Mouse (Mus musculus): ENCODE measurements at regions not wholly inside any gene's neighbourhood (a gene's known extent, or its start where the extent isn't known, plus 50 kb on each side); places are given as distances from the start of the nearest gene placed in this dataset.

DNA sequence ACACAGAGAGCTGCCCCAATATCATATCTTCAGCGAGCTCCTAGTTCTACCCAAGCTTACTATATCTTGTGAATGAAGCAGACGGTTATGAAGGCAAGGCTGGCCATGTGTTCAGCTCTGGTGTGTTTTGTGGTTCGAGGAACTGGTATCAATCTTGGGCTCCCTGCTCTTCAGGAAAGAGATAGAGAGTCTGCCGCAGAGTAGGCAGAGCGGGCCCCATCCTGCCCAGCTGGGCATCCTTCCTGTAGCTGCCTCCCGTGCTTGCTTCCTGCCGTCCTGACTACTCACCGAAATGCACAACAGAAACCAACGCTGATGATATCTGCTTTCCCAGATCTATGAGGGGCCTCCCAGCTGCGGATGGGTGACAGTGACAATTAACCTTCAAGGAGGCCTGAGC is 60.3 kb downstream of the Snrpe start:
- DNase-seq = peak; percentile 70

DNA sequence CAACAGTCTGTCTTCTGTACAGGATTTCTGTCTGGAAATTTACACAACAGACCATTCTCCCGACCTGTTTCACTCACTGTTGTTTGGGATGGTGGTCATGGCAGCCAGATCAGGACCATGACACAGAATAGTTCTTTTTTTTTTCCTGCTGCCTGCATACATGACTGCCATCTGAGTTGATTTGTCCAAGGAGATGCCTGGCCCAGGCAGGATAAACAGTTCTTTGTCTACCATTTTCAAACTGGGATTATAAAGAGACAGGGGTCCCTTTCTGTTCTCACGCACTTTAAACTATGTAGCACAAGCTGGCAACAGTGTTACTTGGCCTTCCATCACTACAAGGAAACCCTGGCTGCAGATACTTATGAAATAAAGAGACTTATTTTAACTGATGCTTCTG is 61.1 kb downstream of the Snrpe start:
- no peak for DNase-seq

DNA sequence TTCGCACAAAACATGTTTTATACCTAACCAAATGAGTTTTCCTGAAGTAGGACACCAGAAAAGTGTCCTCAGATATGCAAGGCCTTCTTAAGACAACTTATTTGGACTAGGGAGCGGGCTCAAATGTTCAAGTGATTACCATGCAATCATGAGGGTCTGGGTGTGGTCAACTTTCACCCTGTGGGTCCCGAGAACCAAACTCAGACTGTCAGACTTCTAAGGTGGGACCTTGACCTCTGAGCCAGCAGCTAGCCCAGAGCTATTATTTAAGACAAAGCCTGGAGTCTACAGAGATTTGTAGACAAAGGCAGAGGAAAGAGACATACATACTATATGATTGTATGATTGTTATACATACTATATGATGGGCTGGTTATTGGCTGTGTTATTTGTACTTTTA is 62.5 kb downstream of the Snrpe start:
- no peak for DNase-seq

DNA sequence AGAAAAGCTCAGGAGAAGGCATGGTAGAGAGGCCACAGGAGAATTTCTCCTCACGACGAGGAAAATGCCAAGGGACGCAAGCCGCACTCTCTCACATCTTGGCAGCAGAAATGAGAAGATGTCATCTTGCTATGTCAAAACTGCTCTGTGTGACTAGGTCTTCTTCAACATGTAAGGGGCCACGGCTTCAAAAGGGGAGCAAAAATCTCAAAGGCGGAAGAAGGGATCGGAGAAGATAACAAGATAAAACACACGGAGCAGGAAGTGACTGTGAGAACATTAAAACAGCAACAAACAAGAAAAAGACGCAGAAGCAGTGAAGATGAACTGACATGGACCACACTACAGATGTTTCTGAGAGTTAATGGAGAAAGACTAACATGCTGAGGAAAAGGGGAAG is 65.1 kb downstream of the Snrpe start:
- peak; percentile 55 for DNase-seq

DNA sequence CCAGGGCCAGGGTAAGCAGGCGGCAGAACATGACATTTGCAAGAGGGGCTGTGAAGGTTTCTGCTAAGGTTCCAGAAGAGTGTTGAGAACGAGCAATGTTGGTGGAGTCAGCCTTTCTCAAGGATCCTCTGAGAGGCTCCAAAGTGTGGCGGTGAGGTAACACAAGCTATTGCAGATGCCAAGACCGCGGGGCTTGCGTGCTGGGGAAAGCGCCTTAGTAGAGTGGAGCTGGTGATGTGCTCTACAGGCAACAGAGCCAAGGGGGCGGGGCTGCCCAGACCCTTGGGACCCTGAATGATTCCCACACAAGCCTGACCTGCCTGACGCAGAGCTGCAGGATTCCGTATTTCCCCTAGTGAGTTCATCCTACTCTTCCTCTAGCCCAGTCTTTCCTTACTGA is 66.3 kb downstream of the Snrpe start:
- no peak for DNase-seq

DNA sequence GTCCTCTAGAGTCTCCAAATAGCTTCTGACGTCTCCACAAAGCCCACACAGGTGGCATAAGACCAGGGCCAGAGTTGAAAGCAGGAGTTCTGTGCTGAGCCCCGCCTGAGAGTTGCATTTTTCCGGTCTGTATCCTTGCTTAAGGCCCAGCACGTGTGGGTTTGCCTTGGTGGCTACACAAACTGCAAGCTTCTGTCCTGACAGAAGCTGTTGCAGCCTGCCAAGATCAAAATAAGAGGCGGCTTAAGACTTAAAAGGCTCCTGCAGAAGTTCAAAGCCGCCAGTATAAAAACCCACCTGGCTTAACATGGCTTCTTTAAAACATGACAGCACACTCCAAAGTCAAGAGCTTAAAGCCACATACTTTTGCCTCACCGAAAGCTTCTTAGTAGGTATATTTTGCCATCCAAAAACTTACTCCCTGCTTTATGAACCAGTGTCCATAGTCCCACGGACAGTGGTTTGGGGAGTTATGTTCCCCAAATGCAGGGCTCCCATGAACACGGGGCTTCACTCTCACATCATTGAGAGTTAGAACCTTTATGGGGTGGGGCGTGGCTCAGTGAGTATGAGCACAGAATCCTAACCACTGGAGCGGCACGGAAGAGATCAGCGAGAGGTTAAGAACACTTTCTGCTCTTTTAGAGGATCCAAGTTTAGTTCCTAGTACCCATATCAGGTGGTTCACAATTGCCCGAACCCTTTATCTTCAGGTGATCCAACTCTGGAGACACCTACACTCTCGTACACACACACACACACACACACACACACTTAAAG is 67.9 kb downstream of the Snrpe start:
- DNase-seq = peak; percentile 73

DNA sequence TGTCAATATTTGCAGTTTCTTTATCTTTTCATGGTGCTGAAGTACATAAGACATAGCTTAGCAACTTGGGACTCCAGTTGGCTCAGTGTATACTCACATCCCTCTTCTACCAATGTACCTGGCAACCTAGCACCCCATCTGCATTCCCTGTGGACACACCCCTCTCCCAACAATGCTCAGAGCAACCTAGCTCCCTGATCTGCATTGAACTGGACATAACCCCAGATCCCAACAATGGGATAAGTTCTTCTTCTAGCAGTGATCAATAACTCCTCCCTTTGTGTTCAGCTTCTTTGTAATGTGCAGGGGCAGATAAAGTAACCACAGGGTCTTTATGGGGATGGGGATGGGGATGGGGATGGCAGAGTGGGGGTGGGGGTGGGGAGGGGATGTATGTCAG is 79.4 kb downstream of the Snrpe start:
- no peak for DNase-seq

DNA sequence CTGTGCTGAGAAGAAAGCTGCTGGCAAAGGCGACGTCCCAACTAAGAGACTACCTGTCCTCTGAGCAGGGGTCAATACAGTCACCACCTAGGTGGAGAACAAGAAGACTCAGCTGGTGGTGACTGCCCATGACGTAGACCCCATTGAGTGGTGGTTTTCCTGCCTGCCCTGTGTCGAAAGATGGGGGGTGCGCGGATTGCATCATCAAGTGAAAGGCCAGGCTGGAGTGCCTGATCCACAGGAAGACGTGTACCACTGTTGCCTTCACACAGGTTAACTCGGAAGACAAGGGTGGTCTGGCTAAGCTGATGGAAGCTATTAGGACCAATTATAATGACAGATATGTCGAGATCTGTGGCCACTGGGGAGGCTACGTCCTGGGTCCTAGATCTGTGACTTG is 80.3 kb downstream of the Snrpe start:
- no peak for DNase-seq

DNA sequence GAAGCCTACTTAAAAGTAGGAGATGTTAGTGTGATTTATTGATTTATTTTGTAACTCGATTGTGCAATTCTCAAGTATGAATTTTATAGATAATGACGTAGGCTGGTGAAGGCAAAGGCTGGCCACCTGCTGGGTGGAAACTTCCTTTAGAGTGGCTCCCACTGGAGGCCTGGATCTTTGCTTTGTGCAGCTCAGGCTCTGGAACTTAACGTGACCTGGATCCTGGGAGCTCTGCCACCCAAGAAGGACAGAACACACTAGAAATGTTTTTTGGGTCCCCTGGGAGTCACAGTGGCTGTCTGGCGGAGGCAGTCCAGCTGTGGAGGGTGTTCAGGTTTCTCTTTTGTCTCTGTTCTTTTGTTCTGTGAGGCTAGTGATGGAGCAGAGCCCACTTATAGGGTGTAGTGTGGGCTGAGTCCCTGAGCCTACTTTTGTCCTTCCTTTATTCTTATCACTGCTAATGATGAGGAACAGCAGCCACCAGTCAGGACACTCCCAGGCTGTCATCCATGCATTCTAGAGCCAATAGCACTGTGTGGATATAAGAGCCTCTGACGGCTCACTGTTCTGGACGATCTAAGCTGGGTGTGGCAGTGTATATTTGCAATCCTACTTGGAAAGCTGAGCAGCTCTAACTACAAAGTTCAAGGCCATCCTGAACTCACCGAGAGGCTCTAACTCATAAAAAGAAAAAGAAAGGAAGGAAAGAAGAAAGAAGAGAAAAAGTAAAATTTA is 82.3 kb downstream of the Snrpe start:
- no peak for DNase-seq

DNA sequence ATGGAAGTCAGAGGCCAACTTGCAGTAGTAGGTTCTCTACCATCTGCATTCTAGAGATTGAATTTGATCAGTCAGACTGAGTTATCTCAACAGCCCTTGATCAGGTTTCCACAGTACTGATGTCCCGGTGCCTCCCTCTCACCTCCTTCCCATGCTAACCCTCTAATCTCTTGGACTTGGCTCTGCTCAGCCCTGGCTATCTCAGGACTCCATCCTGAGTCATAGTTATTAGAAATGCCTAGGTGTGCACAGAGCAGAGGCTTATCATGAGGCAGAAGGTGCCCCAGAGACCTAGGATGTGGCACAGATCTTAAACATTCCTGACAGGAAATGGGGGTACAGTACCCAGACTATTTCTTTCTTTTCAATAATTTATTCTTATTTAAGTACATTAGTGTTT is 87.3 kb downstream of the Snrpe start:
- no peak for DNase-seq

DNA sequence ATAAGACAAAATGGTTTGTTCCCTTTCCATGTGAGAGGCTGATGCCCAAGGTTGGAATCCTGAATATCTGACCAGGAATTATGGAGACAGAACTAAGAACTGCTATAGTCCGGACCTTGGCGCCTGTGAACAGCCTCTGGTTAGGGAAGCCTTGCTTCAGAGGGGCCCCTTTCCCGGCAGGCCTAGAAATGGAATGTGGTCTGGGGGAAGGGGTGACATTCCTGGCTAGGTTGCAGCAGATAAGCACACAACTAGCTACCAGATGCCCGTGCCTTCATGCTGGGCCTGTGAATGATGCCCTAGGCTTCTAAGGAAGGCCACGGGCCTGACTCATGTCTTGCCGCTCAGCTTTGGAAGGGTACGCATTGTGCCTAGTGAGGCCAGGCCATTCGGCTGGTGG is 89.4 kb downstream of the Snrpe start:
- DNase-seq = no peak

DNA sequence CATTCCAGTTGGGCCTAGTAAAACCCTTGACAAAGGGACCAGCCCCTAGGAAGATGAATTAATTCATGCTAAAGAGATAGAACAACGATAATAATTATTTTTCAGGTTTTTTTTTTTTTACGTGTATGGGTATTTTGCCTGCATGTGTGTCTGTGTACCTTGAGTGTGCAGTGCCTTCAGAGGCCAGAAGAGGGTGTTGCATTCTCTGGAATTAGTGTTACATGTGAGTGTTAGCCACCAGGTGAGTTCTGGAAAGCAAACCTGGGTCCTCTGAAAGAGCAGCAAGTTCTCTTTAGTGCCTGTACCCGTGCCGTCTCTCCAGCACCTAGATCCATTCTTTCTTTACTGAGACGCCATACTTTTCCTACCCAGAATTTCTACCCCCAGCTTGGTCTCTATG is 92.8 kb upstream of the Sox13 start:
- DNase-seq = no peak

DNA sequence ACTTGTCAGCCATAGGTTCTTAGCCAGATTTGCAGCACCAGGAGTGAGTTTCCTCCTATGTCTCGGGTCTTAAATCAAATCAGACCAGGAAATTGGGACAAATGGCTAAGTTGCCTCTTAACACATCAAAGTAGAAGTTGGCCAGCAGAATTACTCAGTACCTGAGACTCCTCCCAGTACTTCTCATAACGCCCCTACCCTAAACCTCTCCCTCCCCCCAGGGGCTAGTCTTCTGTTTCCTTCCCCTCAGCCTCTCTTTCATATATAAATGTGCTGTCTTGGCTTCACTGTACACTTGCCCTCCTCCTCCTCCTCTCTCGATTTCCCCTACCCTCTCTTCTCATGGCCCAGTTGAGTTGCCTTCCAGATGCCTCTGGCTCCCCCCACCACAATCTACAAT is 79.9 kb upstream of the Sox13 start:
- no peak for DNase-seq

DNA sequence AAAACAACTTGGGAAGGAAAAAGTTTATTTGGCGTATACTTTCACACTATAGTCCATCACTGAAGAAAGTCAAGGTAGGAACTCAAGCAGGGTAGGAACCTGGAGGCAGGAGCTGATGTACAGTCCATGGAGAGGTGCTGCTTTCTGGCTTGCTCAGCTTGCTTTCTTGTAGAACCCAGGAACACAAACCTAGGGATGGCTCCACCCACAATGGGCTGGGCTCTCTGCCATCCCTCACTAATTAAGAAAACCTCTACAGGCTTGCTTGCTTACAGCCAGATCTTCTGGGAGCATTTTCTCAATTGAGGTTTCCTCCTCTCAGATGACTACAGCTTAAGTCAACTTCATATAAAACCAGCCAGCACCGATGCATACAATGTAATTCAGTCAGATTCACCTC is 79.2 kb upstream of the Sox13 start:
- no peak for DNase-seq

DNA sequence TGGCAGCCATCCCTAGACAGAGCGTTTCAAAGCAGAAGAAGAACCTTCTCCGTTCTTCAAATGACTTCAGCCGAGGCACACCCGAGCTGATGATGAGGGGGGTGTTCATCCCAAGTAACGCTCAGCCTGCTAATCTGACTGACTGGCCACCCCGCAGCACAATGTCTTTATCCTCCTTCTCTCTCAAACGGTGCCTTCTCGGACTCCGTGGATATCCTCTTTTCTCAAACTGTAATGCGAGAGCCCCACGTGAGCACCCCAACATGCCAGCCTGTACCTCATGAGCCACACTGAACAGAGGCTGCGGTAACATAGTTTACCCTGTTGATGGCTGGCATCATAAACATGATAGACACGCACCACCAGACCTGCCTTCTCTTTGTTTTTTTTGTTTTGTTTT is 76.8 kb upstream of the Sox13 start:
- no peak for DNase-seq

DNA sequence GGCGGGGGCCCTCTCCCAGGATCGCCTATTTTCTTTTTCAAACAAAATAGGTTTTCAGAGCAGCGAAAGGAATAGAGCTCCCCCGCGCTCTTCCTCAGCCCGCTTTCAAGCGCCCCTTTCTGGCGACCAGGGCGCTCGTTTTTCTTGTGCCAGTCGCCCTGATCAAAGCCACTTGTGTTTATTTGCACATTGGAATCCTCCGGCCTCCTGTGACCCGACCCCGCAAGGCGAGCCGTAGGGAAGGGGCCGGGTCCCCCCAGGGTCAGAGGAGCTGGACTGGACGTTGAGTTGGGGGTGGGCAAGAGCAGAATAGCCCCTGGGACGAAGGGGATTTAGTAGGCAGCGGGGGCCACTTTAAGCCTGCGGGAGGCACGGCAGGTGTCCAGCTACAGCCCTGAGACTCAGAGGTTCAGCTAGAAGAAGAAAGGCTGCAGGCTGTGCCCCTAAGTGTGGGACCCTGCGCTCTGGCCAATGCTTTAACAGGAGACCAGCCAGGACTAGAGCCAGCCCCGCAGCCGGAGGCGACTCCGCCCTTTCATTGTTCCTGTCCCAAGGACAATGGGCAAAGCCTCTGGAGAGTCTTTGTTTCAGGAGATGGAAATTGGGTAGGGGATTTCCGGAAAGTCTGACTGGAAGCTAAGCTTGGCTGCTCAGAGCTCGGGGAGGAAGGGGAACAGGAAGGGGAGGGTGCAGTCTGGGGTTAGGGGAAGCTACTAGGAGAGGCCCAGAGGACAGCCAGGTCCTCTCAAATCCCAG is 69.0 kb upstream of the Sox13 start:
- DNase-seq = peak; percentile 47

DNA sequence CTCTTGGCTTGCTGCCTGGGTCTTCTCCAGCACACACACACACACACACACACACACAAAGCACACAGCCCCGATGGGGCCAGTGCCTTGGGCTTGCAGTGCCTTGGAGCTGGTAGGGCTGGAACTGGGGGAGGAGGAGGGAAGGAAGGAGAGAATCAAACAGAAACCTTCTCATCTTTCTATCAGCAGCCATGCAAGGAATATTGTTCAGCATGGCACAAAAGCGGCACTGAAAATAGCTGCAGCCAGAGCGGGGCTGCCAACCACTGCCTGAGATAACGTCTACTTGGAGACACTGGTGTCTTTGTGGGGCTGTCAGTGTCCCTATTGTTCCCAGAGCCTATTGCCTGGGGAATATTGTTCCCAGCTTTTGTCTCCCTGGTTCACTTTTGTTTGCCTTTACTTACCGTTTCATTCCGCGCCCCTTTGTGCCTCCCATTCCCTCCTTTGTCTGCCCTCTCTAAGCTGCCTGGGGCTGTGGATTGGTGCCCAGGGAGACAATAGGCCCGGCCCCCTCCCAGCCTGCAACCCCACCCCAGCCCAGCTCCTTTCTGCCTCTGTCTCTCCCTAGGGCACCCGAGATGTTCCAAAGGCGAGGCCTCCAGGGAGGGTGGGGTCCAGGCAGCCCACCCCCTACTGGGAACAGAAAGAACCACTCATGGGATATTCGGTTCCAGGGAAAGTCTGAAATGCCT is 68.3 kb upstream of the Sox13 start:
- DNase-seq = peak; percentile 2

DNA sequence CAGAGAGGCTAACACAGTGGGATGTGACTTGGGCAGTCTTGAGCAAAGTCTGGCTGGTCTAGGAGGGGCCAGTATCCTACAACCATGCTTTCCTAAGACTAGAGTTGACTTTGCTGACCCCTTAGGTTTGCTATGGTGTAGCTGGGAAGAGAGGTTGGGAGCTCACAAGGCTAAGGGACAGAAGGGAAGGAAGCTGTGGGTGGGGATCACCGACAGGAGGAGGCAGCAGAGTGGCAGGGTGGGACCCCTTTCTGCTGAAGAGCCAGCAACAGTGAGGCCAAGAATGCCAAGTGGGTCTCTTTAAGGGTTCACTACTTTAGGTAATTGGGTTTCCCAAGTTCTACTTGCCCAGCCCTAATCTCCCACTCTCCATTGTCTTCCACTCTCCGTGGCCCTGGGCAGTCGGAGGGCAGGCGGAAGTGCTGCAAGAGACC is 67.7 kb upstream of the Sox13 start:
- peak; percentile 8 for DNase-seq

DNA sequence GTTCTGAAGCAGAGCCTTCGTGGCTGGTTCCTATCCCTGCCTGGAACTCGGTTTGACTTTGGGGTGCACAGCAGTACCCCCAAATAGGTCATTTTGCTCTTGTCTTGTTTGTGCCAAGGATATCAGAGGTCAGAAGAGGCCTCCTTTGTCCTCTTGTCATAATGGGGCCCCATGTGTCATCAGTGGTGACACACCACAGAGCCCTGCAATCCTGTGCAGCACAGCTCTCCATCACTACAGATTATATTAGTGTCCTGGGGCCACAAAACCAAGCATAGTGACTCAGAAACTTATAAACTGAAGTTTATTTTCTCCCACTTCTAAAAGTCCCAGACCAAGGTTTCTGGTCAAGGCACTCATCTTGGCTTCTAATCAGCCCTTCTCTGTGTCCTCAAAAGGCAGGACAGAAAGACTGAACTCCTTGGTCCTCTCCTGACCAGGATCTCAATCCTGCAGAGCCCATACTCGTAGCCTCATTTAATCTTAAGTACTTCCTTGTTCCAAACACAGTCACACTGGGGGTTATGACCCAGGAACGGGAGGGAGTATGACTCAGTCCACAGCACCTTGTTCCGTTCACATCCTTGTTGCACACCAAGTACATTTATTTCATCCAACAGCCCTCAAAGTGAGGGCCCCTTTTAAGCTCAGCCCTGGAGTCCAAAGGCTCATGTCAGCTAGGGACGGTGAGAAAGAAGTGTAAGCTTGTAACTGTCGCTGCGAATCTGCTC is 63.2 kb upstream of the Sox13 start:
- DNase-seq = no peak

DNA sequence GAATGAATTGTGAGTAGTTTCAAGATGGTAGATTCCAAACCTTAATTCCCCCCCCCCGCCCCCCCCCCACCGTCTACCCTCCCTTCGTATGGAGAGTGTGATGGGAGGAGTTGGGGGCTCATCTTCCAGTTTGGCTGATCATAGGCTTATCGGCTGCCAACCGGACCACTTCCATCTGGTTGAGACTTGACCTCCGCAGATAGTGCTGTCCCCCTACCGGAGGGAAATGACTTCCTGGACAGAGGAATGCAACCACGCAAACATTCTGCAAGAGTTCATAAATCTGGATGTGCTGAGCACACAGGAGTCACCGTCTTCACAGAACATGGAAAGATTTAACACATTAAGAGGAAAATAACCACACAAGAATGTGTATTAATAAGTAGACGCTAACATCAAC is 62.2 kb upstream of the Sox13 start:
- no peak for DNase-seq

DNA sequence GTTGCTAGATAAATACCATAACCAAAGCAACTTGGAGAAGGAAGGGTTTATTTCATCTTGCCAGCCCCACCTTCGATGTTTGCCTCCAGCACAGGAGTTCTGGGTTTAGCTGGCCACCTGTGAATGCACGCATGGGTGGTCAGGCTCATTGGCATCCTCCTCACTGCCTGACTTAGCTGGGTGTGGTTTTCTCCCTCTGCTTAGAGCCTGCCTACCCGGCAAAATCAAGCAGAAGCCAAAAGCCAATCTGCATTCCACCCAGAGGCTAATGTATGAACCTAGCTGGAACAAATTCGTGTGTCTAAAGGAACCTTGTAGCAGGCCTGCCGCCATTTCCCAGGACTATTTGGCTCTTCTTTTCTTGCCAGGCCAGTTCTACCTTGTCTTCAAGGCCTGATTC is 58.7 kb upstream of the Sox13 start:
- no peak for DNase-seq

DNA sequence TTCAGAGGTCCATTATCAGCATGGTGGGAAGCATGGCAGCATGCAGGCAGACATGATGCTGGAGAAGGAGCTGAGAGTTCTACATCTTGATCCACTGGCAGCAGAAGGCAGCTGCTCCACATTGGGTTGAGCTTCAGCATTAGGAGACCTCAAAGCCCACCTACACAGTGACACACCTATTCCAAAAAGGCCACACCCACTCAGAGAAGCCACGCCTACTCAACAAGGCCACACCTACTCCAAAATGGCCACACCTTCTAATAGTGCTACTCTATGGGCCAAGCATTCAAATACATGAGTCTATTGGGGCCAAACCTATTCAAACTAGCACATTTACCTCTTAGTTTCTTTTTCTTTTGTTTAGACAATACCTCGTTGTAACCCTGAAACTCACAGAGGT is 50.4 kb upstream of the Sox13 start:
- DNase-seq = no peak

Data from thymus, postnatal 25 days (tissue).